Mouse (Mus musculus): ENCODE results near the gene Tnik. TPM values are rescaled to one million over a fixed set of nuclear protein-coding genes. Genes with fewer than 3 reads are reported as not detected.

Gene Tnik
- polyA plus RNA-seq, 1 experiment from 2014 or later: 15.9 TPM

DNA sequence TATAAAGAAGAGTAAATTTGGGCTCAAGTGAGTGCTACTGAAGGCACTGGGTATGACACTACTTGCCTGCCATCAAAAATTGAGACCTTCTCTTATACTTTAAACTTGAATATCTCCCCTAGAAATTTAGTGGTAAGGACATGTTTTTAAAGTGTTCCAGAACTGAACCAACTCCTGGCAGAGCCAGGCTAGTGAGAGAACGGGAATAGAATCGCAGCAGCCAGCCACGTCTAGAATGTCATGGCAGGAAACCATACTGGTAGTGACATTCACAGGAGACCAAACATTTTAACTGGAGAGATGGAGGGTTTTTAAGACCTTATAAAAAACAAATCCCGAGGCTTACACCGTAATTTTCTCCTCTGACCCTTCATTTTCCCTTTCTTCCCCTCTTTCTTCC is 172.5 kb downstream of the Tnik start:
- no peak for DNase-seq (ENCODE audit: low spot score)
- 90% methylated on average over 5 of the region's 5 CpGs for WGBS
- Histone ChIP-seq H3K4me1 (ENCODE audit: control insufficient read depth, insufficient read depth, low read length) (no peaks in the 10 kb centered on the region; the same call in 1 of the 2 replicates), H3K27me3 (ENCODE audit: control insufficient read depth, insufficient read depth, low read length) (no peaks in the 10 kb centered on the region), H3K36me3 (replicated peaks; ENCODE audit: control insufficient read depth, insufficient read depth, low read depth, low read length) (no peaks in the 10 kb centered on the region), H3K9me3 (replicated peaks; ENCODE audit: control insufficient read depth, low read length) (no peaks in the 10 kb centered on the region), H3K9ac (replicated peaks; ENCODE audit: low read length) (no peak overlapping the region), H3K4me3 (ENCODE audit: low read depth, low read length) (no peak overlapping the region), H3K4me2 (ENCODE audit: low read depth, low read length) (no peak overlapping the region), H3K27ac (replicated peaks; ENCODE audit: low read depth, low read length) (no peak overlapping the region)
- no peak for ATAC-seq (replicated peaks; ENCODE audit: insufficient number of reproducible peaks, low FRiP score, low TSS enrichment, low read depth)

DNA sequence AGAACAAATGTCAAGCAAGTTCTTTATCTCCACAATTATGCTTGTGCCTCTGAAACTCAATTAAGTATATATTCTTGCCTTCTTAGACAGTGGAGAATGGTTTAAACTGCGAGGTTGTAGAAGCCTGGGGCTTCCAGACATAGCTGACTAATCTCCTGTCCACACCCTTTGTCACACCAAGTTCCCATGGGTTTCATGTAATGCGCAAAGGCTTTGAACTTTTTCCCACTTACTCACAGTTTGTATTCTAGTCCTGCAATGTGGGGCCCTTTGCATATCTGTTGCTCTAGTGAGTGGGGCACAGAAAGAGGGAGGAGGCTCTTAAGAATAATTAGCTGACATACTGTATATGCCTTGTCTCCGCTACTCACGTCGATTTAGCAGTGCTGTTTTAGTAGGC is 174.4 kb downstream of the Tnik start:
- Histone ChIP-seq H3K9me3 (replicated peaks; ENCODE audit: control insufficient read depth, low read length) (no peaks in the 10 kb centered on the region), H3K4me2 (ENCODE audit: low read depth, low read length) (no peak overlapping the region), H3K27me3 (ENCODE audit: control insufficient read depth, insufficient read depth, low read length) (no peaks in the 10 kb centered on the region), H3K27ac (replicated peaks; ENCODE audit: low read depth, low read length) (no peak overlapping the region), H3K4me1 (ENCODE audit: control insufficient read depth, insufficient read depth, low read length) (no peaks in the 10 kb centered on the region; the same call in 1 of the 2 replicates), H3K36me3 (replicated peaks; ENCODE audit: control insufficient read depth, insufficient read depth, low read depth, low read length) (no peaks in the 10 kb centered on the region), H3K4me3 (ENCODE audit: low read depth, low read length) (no peak overlapping the region), H3K9ac (replicated peaks; ENCODE audit: low read length) (no peak overlapping the region)
- ATAC-seq (replicated peaks; ENCODE audit: insufficient number of reproducible peaks, low FRiP score, low TSS enrichment, low read depth): no peak
- 85% methylated on average over 5 of the region's 5 CpGs for WGBS
- no peak for DNase-seq (ENCODE audit: low spot score)

DNA sequence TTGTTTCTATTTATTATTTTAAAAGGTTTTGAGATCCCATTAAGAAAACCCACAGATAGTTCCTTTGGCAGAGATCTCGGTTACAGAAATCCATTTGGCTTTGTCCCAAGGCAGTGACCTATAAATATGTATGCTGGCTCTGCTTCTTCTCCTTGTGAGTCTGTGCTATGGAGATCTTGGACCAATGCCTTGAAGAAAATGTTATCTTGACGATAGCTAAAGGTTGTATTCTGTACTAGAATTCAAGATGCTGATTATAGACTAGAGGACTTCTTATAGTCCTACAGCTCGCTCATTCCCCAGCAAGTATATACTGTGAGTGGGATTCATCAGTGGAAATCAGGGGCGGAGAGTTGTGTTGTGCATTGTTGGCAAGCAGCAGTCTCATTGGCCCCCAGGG is 178.5 kb downstream of the Tnik start:
- Histone ChIP-seq H3K27ac (replicated peaks; ENCODE audit: low read depth, low read length) (no peak overlapping the region), H3K36me3 (replicated peaks; ENCODE audit: control insufficient read depth, insufficient read depth, low read depth, low read length) (no peaks in the 10 kb centered on the region), H3K4me2 (ENCODE audit: low read depth, low read length) (no peak overlapping the region), H3K9me3 (replicated peaks; ENCODE audit: control insufficient read depth, low read length) (no peaks in the 10 kb centered on the region), H3K4me3 (ENCODE audit: low read depth, low read length) (no peak overlapping the region), H3K9ac (replicated peaks; ENCODE audit: low read length) (no peak overlapping the region), H3K27me3 (ENCODE audit: control insufficient read depth, insufficient read depth, low read length) (no peaks in the 10 kb centered on the region), H3K4me1 (ENCODE audit: control insufficient read depth, insufficient read depth, low read length) (no peaks in the 10 kb centered on the region; the same call in 1 of the 2 replicates)
- WGBS: 91% methylated on average over 4 of the region's 4 CpGs
- DNase-seq (ENCODE audit: low spot score) (no peak), ATAC-seq (replicated peaks; ENCODE audit: insufficient number of reproducible peaks, low FRiP score, low TSS enrichment, low read depth) (no peak)

DNA sequence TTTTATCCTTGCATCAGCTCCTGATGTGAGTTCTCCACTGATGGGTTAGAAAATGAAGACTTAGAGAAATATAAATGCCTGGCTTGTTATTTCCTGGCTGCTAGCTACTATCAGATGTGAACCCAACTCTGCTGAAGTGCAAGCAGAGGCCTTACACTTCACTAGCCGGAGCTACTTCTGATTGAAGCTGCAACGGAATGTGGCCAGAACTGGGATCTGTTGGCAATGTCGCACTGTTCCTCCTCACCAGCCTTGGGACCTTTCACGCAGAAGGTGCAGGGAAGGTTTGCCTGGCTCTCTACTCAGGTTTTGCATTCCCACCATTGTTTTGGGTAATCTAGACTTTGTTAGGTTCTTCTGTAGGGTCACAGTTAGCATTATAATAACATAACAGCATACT is 179.1 kb downstream of the Tnik start:
- Histone ChIP-seq H3K27me3 (ENCODE audit: control insufficient read depth, insufficient read depth, low read length) (no peaks in the 10 kb centered on the region), H3K4me3 (ENCODE audit: low read depth, low read length) (no peak overlapping the region), H3K36me3 (replicated peaks; ENCODE audit: control insufficient read depth, insufficient read depth, low read depth, low read length) (no peaks in the 10 kb centered on the region), H3K9me3 (replicated peaks; ENCODE audit: control insufficient read depth, low read length) (no peaks in the 10 kb centered on the region), H3K9ac (replicated peaks; ENCODE audit: low read length) (no peak overlapping the region), H3K27ac (replicated peaks; ENCODE audit: low read depth, low read length) (no peak overlapping the region), H3K4me2 (ENCODE audit: low read depth, low read length) (no peak overlapping the region), H3K4me1 (ENCODE audit: control insufficient read depth, insufficient read depth, low read length) (no peaks in the 10 kb centered on the region; the same call in 1 of the 2 replicates)
- DNase-seq (ENCODE audit: low spot score) (no peak), ATAC-seq (replicated peaks; ENCODE audit: insufficient number of reproducible peaks, low FRiP score, low TSS enrichment, low read depth) (no peak)
- 88% methylated on average over 4 of the region's 4 CpGs for WGBS

DNA sequence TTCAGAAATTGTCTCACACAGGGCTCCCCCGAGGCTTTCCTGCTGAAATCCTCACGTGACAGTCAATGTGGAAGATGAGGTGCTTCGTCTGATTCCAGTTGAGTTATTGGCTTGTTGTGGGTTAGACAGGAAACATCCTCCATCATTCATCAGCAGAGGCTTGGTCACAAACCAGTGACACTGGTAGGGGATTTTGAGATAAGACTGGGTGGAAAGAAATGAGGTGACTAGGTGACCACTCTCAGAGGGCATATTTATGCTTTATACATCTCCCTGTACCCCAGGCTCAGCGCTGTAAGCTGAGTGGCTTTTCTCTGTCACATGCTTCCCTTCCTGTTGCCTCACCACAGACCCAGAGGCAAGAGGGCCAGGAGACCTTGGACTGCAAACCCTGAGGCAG is 184.9 kb downstream of the Tnik start:
- no peak for ATAC-seq (replicated peaks; ENCODE audit: insufficient number of reproducible peaks, low FRiP score, low TSS enrichment, low read depth)
- H3K4me3 ChIP-seq (ENCODE audit: low read depth, low read length): no peak overlapping the region
- WGBS: 86% methylated on average over 4 of the region's 4 CpGs
- H3K4me1 ChIP-seq (ENCODE audit: control insufficient read depth, insufficient read depth, low read length): no peaks in the 10 kb centered on the region
- no peaks in the 10 kb centered on the region for H3K9me3 ChIP-seq (replicated peaks; ENCODE audit: control insufficient read depth, low read length)
- no peaks in the 10 kb centered on the region for H3K27me3 ChIP-seq (ENCODE audit: control insufficient read depth, insufficient read depth, low read length)
- H3K9ac ChIP-seq (replicated peaks; ENCODE audit: low read length): no peak overlapping the region
- no peak for DNase-seq (ENCODE audit: low spot score)
- no peak overlapping the region for H3K4me2 ChIP-seq (ENCODE audit: low read depth, low read length)
- H3K27ac ChIP-seq (replicated peaks; ENCODE audit: low read depth, low read length): no peak overlapping the region
- H3K36me3 ChIP-seq (replicated peaks; ENCODE audit: control insufficient read depth, insufficient read depth, low read depth, low read length): no peaks in the 10 kb centered on the region

DNA sequence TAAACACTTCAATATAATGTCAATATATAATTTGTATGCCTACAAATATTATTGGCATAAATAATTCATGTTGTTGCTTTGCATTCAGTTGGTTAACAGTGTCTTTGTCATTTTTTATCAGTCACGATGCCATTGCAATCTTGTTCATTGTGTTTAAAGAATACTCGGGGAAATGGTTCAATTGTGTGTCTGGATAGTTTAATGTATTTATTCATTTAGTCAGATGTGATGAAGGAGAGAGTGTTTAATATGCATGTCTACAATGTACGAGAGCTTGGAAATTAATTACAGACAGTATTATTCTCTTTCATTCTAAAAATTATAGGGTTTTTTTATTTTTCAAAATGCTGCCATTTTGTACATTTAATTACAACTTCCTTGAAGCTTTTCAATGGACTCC is 190.4 kb downstream of the Tnik start:
- DNase-seq (ENCODE audit: low spot score) (no peak), ATAC-seq (replicated peaks; ENCODE audit: insufficient number of reproducible peaks, low FRiP score, low TSS enrichment, low read depth) (no peak)
- H3K36me3 ChIP-seq (replicated peaks; ENCODE audit: control insufficient read depth, insufficient read depth, low read depth, low read length): no peaks in the 10 kb centered on the region
- H3K4me1 ChIP-seq (ENCODE audit: control insufficient read depth, insufficient read depth, low read length): no peaks in the 10 kb centered on the region
- no peaks in the 10 kb centered on the region for H3K9me3 ChIP-seq (replicated peaks; ENCODE audit: control insufficient read depth, low read length)
- H3K27me3 ChIP-seq (ENCODE audit: control insufficient read depth, insufficient read depth, low read length): no peaks in the 10 kb centered on the region
- H3K4me2 ChIP-seq (ENCODE audit: low read depth, low read length): no peak overlapping the region
- H3K27ac ChIP-seq (replicated peaks; ENCODE audit: low read depth, low read length): no peak overlapping the region
- no peak overlapping the region for H3K4me3 ChIP-seq (ENCODE audit: low read depth, low read length)
- H3K9ac ChIP-seq (replicated peaks; ENCODE audit: low read length): no peak overlapping the region
- whole genome bisulfite sequencing: 93% methylated on average over 3 of the region's 3 CpGs

DNA sequence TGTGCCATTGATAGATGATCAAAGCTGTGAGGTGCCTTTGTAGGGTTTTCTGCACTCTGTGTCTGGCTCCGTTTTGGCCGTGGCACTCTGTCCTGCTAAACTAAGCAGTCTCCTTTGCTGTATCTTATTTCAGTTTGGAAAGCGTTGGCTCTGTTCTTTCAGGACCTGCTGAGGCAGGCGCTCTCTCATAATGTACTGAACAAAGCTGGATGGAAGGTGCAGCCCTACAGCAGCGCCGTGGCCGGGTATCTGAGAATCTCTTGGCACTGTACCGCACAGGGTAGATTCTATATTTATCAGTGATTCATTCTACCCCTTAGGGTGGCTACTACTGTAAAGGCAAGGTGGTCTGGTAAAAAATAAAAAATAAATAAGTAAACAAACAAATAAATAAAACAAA is 193.8 kb downstream of the Tnik start:
- peak; percentile 3 for DNase-seq (ENCODE audit: low spot score)
- WGBS: 78% methylated on average over 8 of the region's 8 CpGs
- Histone ChIP-seq H3K4me2 (ENCODE audit: low read depth, low read length) (no peak overlapping the region), H3K4me1 (ENCODE audit: control insufficient read depth, insufficient read depth, low read length) (no peaks in the 10 kb centered on the region), H3K9ac (replicated peaks; ENCODE audit: low read length) (no peak overlapping the region), H3K27ac (replicated peaks; ENCODE audit: low read depth, low read length) (no peak overlapping the region), H3K4me3 (ENCODE audit: low read depth, low read length) (no peak overlapping the region), H3K9me3 (replicated peaks; ENCODE audit: control insufficient read depth, low read length) (no peaks in the 10 kb centered on the region), H3K27me3 (ENCODE audit: control insufficient read depth, insufficient read depth, low read length) (no peaks in the 10 kb centered on the region), H3K36me3 (replicated peaks; ENCODE audit: control insufficient read depth, insufficient read depth, low read depth, low read length) (no peaks in the 10 kb centered on the region)
- ATAC-seq (replicated peaks; ENCODE audit: insufficient number of reproducible peaks, low FRiP score, low TSS enrichment, low read depth): no peak

DNA sequence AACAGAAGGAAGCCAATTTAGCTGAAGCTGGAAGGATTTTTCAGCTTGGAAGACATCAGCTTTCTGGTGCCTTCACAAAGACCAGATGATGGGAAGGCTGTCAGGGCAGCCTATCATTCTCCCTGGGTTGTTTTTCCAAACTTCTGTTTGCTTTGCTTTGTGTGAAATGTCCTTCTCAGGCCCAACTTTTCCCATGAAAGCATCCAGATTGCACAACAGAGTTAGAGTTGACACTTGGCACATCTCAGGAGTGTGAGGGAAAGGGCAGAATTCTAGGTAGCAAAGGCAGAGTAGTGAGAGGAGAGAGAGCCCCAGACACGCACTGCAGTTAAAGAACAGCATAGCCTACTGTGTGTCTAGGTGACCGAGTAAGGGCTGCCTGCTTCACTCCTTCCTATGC is 194.5 kb downstream of the Tnik start:
- no peak overlapping the region for H3K27ac ChIP-seq (replicated peaks; ENCODE audit: low read depth, low read length)
- H3K27me3 ChIP-seq (ENCODE audit: control insufficient read depth, insufficient read depth, low read length): no peaks in the 10 kb centered on the region
- no peak for ATAC-seq (replicated peaks; ENCODE audit: insufficient number of reproducible peaks, low FRiP score, low TSS enrichment, low read depth)
- 78% methylated on average over 2 of the region's 2 CpGs for WGBS
- H3K4me3 ChIP-seq (ENCODE audit: low read depth, low read length): no peak overlapping the region
- no peaks in the 10 kb centered on the region for H3K36me3 ChIP-seq (replicated peaks; ENCODE audit: control insufficient read depth, insufficient read depth, low read depth, low read length)
- no peaks in the 10 kb centered on the region for H3K4me1 ChIP-seq (ENCODE audit: control insufficient read depth, insufficient read depth, low read length)
- DNase-seq (ENCODE audit: low spot score): no peak
- no peak overlapping the region for H3K4me2 ChIP-seq (ENCODE audit: low read depth, low read length)
- no peak overlapping the region for H3K9ac ChIP-seq (replicated peaks; ENCODE audit: low read length)
- no peaks in the 10 kb centered on the region for H3K9me3 ChIP-seq (replicated peaks; ENCODE audit: control insufficient read depth, low read length)

Measured in embryonic facial prominence, embryonic 11.5 days (tissue).